Mouse (Mus musculus): ENCODE data around the gene Galnt14.

The Galnt14 gene

DNA sequence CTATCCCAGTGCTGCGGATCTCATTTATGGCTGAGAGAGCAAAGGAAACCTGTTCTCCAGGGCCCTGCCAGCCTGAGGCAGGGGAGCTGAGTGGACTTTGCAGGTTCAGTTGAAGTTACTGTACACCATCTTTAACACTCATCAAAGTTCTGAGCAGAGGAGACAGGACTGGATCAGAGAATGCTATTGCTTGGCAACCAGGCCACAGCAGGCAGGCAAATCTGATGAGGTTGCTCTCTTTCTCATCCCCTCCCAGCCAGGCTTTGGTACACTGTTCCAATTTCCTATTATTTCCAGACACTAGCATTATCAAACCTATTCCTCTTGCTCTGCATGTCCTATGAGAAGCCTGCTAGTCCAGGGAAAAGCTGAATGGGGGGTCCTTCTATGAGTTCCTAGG is 41.3 kb downstream of the Galnt14 start:
- no peak for DNase-seq (ENCODE audit: low read depth, low spot score)

- DNase-seq (ENCODE audit: low read depth, low spot score) = no peak
Measured at GRCm38 (mm10) chr17:73663237-73663636, 47.0 kb downstream of the Galnt14 start.

- no peak for DNase-seq (ENCODE audit: low read depth, low spot score)
Measured at GRCm38 (mm10) chr17:73658731-73659445, 51.4 kb downstream of the Galnt14 start.

DNA sequence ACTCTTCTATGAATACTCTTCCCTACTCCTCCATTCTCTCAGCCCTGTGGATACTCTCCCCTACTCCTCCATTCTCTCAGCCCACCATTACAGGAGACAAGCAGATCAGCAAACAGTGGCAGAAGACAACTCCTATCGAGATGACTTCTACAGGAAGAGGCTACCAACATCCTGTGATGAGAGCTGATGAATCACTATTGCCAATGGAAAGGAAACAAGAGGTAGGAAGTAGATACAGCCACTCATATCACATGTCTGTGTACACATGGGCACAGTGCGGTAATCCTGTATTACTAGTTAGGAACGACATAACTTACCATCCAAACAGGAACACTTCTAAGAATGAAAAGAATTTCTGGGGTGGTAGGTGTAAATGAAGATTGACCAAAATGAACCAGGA is 53.9 kb downstream of the Galnt14 start:
- no peak for DNase-seq (ENCODE audit: low read depth, low spot score)

DNA sequence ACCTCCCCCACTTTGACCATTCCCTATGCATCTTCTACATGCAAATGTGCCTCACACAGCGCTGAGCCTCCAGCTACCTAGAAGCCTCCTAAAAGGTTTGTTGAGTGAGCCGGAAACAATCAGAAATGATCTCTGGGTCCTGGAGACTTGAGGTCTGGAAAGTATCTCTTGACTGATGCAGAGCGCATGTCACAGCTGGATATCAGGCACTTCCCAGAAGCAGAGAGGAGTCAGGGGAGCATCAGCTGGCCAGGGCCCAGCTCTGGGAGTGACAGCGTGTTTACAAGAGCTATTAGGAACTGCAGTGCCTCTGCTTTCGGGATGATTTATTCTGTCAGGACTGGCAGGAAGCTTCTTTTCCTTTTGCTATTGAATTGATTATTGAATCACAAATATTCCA is 56.0 kb downstream of the Galnt14 start:
- DNase-seq (ENCODE audit: low read depth, low spot score) = no peak

GRCm38 (mm10) chr17:73649371-73649770 is 60.9 kb downstream of the Galnt14 start:
- DNase-seq (ENCODE audit: low read depth, low spot score) = no peak

DNA sequence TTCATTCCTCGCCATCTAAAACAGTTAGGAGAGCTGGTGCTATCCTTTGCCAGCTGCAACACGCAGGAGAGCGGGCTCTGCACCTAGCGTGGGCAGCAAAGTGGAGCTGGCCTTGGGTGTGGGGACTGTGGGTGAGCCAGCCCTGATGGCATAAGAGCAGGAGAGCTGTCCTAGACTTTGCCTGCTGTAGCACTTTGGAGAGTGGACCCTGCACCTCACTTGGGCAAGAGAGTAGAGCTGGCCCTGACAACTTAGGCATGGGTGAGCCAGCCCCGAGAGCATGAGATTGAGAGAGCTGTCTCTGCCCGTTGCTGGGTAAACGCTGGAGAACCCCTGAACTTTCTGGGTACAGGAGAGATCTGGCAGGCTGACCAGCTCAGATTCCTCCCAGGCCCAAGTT is 68.6 kb downstream of the Galnt14 start:
- no peak for DNase-seq (ENCODE audit: low read depth, low spot score)

DNA sequence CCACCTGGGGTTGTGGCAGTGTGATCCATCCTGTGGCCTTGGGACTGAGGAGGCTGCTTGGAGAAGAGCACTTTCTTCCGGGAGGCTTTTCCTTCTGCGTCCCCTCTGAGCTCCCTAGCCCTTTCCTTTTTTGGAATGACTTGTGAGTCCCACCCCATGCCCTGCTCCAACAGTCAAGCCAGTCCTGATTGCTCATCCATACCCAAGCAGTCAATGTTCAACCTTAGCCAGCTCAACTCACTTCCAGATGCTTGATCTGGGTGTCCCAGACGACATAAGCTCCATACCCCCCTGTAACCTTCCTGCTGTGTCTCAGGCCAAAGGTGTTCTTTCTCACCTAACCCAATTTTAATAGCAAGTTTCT is 70.2 kb downstream of the Galnt14 start:
- DNase-seq (ENCODE audit: low read depth, low spot score) = no peak

DNA sequence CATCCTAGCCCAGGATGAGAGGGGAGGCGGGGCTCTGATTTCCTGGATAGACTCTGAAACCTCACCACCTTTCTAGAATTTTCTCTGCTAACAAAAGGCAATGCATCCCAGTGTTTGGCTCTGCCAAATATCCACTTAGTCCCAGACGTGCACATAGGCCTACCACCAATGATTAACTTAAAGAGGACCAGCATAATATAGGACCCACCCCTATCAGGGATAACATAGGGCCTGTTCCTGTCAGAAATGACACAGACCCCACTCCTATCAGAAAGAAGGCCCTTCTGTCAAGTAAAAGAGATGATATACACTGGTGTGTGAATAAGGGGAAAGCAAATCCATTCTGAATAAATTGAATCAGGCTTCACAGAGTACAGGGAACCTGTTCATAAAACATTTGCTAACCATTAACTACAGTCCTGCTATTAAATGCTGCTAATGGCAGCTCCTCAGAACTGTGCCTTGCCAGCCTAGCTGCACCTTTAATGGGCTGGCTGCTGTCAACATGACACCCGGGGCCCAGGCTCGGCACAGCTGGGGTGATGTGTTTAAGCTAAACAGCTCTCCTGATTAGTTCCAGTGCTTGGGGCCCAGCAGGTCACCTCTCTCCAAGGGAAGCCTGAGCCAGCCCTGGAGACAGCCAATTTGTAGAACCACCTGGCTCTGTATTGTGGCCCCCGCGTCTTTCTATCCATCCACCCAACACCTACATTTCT is 70.7 kb downstream of the Galnt14 start:
- no peak for DNase-seq (ENCODE audit: low read depth, low spot score)

GRCm38 (mm10) chr17:73636988-73637387 is 73.3 kb downstream of the Galnt14 start:
- DNase-seq (ENCODE audit: low read depth, low spot score) = no peak

GRCm38 (mm10) chr17:73634896-73635295 is 75.4 kb downstream of the Galnt14 start:
- no peak for DNase-seq (ENCODE audit: low read depth, low spot score)

DNA sequence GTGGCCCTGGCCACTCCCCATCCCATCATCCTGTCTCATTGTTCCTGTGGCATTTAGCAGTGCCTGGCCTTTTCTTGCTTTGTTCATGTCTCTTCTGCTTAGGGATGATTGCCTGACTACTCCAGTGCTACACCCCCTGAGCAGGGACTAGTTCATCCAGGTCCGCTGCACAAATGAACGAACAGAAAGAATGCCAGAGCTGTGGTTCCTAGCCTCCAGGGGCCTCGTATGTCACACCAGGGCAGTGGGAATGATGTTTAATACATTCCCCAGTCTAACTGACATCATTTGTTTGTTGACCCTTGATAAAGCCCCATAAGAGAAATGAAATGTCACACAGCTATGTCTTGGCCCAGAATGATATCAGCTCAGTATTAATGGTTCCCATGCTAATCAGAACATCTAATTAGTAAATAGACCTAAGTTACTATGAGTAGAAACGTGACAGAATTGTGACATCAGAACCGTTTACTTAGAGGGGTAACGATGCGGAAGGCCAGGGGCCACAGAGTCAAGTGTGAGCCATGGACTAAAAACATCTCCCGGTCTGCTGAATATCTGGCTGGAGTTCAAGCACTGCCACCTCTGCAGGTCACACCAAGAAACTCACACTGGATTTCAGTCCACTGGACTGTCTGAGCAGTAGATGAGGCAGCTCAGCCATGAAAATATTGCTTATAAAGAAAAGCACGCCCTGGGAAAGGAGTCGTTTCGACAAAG is 76.1 kb downstream of the Galnt14 start:
- no peak for DNase-seq (ENCODE audit: low read depth, low spot score)

DNA sequence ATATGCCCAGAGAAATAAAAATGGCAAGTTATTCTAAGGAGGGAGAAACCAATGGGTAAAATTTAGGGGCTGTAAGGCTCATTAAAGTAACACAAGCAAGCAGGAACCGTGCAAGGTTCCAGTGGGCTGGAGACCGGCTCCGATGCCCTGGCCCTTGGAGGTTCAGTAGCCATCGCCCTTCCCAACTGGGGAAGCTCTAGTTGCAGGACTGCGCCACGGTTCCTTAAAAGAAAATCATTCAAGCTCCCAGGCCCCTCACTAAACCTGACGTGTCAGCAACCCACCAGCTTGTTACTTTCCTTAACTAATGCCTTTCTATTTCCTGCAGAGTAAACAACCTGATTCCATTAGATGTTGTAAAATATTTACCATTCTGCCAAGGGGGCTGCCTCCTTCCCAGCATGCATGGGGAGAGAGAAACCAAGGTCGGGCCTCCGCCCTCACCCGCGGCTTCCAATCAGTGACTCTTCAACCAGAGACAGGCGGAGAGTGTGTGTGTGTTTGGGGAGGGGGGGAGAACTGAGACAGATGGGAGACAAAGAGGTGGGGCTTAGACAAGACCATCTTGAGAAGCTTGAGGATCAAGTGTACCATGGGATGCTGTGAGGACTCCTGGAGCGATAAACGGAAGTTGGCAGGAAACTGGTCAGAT is 81.9 kb downstream of the Galnt14 start:
- no peak for DNase-seq (ENCODE audit: low read depth, low spot score)

DNA sequence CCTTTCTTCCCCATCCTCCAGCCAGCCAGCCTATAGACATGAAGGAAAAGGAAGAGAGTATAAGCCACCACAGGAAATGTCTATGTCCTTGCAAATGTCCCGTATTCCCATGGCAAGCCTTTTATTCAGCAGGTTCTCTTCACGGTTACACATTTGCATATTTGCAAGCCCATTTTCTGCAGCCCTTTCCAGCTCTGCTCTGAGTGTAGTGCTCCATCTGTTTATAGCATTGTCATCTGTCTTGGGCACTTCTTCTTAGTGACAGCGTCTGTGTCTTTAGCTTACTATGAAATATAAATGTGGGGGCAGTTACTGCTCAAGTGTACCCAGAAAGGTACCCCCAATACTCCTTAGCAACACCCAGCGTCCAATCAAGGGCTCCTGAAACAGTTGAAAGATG is 83.3 kb downstream of the Galnt14 start:
- no peak for DNase-seq (ENCODE audit: low read depth, low spot score)

DNA sequence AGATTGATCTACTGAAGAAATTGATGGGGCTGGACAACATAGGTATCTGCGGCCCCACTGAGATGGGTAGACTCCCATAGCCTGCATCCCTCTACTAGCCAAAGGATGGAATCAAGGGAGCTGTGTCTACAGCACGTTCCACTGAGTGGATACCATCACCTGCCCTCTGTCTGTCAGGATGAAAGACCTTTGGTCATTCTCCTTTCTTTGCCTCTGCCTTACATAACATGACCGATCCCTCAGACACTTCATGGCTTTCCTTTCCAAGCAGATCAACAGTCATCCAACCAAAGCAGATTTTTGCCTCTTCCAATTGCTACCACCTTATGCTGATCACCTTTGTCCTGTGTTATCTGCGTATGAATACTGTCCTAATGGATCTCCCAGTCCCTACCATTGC is 90.2 kb downstream of the Galnt14 start:
- no peak for DNase-seq (ENCODE audit: low read depth, low spot score)

GRCm38 (mm10) chr17:73602552-73603478 is 107.4 kb downstream of the Galnt14 start:
- DNase-seq (ENCODE audit: low read depth, low spot score) = no peak

DNA sequence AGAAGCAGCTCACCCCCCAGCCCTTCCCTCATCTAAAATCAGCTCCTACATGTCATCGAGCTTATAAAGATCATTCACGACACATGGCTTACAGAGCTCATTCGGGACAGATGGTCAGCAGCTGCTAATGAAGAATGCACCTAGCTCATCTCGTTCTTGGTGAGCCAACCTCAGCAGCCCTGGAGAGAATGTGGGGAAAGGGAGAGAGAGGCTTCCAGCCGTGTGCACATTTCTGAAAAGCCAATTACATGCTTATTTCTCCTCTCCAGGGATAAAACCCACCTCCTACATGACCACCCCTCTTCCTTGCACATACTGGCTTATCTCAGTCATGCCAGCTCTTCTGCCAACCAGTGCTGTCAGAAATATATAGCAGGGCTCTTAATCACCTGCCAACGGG is 110.3 kb downstream of the Galnt14 start:
- no peak for DNase-seq (ENCODE audit: low read depth, low spot score)

DNA sequence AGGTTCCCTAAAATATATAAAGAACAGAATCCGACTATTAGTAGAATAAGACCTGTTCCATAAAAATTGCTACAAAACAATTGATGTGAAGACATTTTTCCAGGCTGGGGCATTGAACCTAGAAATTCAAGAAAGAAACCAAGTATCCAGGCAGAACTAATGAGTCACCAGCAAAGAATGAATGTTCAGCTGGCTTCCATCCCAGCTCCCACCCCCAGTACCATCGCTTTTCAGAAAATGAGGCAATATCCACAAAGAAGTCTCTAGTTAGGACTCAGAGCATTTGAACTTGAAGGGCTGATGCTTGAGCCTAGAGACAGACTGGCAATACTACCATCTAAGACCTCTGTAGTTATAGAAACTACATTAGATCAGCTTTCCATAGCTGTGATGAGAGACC is 118.2 kb downstream of the Galnt14 start:
- no peak for DNase-seq (ENCODE audit: low read depth, low spot score)

DNA sequence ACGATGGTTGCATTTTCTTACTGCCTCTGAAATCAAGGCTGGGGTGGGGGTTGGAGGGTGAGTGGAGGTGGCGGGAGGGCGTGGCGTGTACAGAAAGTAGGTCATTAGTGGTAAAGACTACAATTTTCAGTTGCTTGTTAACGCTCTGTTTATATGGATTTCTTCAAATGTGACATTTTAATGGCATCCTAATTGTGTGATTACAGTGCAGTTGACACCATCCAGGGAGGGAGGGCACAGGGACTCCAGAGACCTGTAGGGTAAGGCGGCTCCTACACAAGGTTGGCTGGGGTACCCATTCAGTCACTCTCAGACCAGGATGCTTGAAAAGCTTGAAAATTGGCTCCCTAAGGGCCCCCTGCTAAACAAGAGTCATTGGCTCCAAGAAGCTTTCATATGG is 122.7 kb downstream of the Galnt14 start:
- no peak for DNase-seq (ENCODE audit: low read depth, low spot score)

- no peak for DNase-seq (ENCODE audit: low read depth, low spot score)
Measured at GRCm38 (mm10) chr17:73574186-73574585, 136.1 kb downstream of the Galnt14 start.

DNA sequence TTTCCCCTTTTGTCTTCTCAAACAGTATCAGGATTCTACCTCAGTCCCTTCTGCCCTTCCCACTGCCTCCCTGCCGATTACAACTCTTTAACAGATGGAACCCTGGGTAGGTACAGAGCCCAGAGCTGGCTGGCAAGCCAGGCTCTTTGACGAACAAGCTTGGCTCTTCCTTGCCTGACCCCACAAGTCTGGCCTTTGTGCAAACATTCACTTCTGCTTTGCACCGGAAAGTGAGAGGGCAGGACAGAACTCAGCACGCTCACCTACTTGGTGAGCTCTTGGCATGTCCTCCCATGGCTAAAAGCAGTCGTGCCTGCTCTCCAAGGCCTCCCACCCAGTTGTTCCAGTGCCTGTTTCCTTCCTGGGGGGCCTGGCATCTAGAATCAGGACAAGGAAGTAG is 137.4 kb downstream of the Galnt14 start:
- peak; percentile 8 for DNase-seq (ENCODE audit: low read depth, low spot score)

Data from A20 (cell line).